Mouse (Mus musculus): ENCODE results near the gene Bbs5. TPM values are rescaled to one million over a fixed set of nuclear protein-coding genes. Genes with fewer than 3 reads are reported as not detected.
A peak's percentile ranks its signal among the peaks of the same experiment; 100 is the strongest.
"Not testable (repeated sequence)": the region's sequence is repeated elsewhere in the genome, so short reads cannot be mapped to it uniquely, and the experiment has no call there.

The Bbs5 gene
- polyA plus RNA-seq, 1 experiment, result not detected

DNA sequence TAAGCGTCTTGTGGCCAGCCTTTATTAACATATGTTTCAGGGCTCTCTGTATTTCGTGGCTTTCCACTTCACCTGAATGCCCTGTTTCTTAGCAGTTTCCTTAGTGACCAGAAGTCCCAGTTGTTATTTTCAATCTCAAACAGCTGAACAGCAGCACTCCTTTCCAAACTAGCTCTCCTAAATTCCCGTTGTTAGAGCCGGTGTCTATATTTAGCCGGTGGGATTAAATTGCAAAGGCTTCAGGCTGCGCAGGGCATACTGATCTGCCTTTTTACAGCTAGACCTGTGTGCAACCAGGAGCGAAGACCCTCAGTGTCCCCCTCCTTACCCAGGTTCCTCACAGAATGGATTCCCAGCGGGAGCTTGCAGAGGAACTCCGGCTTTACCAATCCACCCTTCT lies 22.9 kb downstream of the Bbs5 start, which contains the start of gene Klhl41:
TSS of gene Klhl41 (plus strand) at position 268 of the 400 bp plus-strand sequence.
- Histone ChIP-seq H3K4me1 (ENCODE audit: control insufficient read depth, insufficient read depth, insufficient read length, low read length) (no peaks in the 10 kb centered on the region), H3K27me3 (ENCODE audit: control insufficient read depth, insufficient read depth, low read length) (no peaks in the 10 kb centered on the region), H3K27ac (ENCODE audit: insufficient read depth, low read depth, low read length) (no peak within 1 kb of the TSS), H3K4me3 (ENCODE audit: low read depth, low read length) (no peak within 1 kb of the TSS), H3K36me3 (ENCODE audit: control insufficient read depth, insufficient read depth, low read length) (0 out of 2 replicates have a peak, but pooled peaks cover 1% of the 10 kb centered on the region)
- WGBS, result 86% methylated on average over 9 of the region's 9 CpGs
- TF ChIP-seq POLR2A (IDR thresholded peaks at IDR 0.05; ENCODE audit: low read depth, low read length), result no peak
- no peak for TF ChIP-seq CTCF (IDR thresholded peaks at IDR 0.05; ENCODE audit: extremely low read depth, insufficient read length, insufficient replicate concordance, low read depth, low read length)

DNA sequence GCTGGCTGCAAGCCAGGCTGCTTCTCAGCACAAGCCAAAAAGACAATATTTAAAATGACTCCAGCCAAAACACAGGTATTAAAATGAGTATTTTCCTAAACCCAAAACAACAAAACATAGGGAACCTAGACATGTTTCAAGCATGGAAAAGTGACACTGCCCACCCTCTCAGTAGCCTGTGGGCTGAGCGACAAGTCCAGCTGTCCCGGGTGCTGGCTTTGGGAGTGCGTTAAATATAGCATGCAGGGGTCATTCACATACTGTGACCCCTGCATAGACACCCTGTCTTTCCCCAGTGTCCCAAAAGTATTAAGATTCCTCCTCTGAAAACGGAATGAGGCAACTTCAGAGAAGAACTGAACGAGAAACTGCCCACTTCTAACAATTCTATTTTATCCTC lies 26.8 kb downstream of the Bbs5 start:
- WGBS, result 78% methylated on average over 5 of the region's 5 CpGs
- no peak for TF ChIP-seq POLR2A (IDR thresholded peaks at IDR 0.05; ENCODE audit: low read depth, low read length)
- TF ChIP-seq CTCF (IDR thresholded peaks at IDR 0.05; ENCODE audit: extremely low read depth, insufficient read length, insufficient replicate concordance, low read depth, low read length), result no peak
- Histone ChIP-seq H3K27me3 (ENCODE audit: control insufficient read depth, insufficient read depth, low read length) (no peaks in the 10 kb centered on the region; the same call in 1 of the 2 replicates), H3K4me3 (ENCODE audit: low read depth, low read length) (no peak overlapping the region), H3K36me3 (ENCODE audit: control insufficient read depth, insufficient read depth, low read length) (0 out of 2 replicates have a peak, but pooled peaks cover 1% of the 10 kb centered on the region), H3K4me1 (ENCODE audit: control insufficient read depth, insufficient read depth, insufficient read length, low read length) (no peaks in the 10 kb centered on the region), H3K27ac (ENCODE audit: insufficient read depth, low read depth, low read length) (no peak overlapping the region)

DNA sequence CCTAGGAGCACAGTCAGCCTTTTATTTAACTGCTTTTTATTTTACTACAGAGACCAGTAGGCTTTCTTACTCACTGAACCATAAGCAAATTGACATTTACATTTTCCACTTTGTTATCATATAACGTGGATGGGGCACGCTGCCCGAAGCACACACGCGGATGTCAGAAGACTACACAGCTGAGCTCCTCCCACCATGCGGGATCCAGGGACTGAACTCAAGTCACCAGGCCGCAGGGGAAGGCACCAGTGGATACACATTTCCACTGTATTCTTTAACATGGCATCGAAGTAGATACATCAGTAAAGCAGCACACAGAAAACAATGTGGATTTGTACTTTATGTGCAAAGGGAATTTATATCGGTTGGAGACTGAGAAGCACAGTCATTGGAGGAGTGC lies 28.3 kb downstream of the Bbs5 start:
- WGBS, result 89% methylated on average over 9 of the region's 9 CpGs
- H3K27ac ChIP-seq (ENCODE audit: insufficient read depth, low read depth, low read length), result no peak overlapping the region
- H3K4me1 ChIP-seq (ENCODE audit: control insufficient read depth, insufficient read depth, insufficient read length, low read length), result no peaks in the 10 kb centered on the region
- TF ChIP-seq CTCF (IDR thresholded peaks at IDR 0.05; ENCODE audit: extremely low read depth, insufficient read length, insufficient replicate concordance, low read depth, low read length) (no peak), POLR2A (IDR thresholded peaks at IDR 0.05; ENCODE audit: low read depth, low read length) (no peak)
- H3K27me3 ChIP-seq (ENCODE audit: control insufficient read depth, insufficient read depth, low read length), result no peaks in the 10 kb centered on the region; the same call in 1 of the 2 replicates
- H3K36me3 ChIP-seq (ENCODE audit: control insufficient read depth, insufficient read depth, low read length), result 0 out of 2 replicates have a peak, but pooled peaks cover 1% of the 10 kb centered on the region
- no peak overlapping the region for H3K4me3 ChIP-seq (ENCODE audit: low read depth, low read length)

DNA sequence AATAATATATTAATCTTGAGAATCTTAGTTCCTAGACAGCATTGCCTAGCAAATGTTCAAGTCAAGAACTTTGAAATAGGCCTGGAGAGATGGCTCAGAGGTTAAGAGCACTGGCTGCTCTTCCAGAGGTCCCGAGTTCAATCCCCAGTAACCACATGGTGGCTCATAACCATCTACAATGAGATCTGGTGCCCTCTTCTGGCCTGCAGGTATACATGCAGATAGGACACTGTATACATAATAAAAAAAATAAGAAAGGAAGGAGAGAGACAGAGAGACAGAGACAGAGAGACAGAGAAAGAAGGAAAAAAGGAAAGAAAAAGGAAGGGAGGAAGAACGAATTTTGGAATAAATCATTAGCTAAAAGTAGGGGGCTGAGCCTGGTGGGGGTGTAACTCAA lies 29.7 kb downstream of the Bbs5 start:
- no peak overlapping the region for H3K27ac ChIP-seq (ENCODE audit: insufficient read depth, low read depth, low read length)
- H3K4me3 ChIP-seq (ENCODE audit: low read depth, low read length), result no peak overlapping the region
- WGBS, result 33% methylated on average over 2 of the region's 2 CpGs
- H3K36me3 ChIP-seq (ENCODE audit: control insufficient read depth, insufficient read depth, low read length), result no peaks in the 10 kb centered on the region
- H3K27me3 ChIP-seq (ENCODE audit: control insufficient read depth, insufficient read depth, low read length), result no peaks in the 10 kb centered on the region; the same call in 1 of the 2 replicates
- peak; percentile 18; the same call in 1 of the 2 replicates for TF ChIP-seq CTCF (IDR thresholded peaks at IDR 0.05; ENCODE audit: extremely low read depth, insufficient read length, insufficient replicate concordance, low read depth, low read length)
- no peak for TF ChIP-seq POLR2A (IDR thresholded peaks at IDR 0.05; ENCODE audit: low read depth, low read length)
- H3K4me1 ChIP-seq (ENCODE audit: control insufficient read depth, insufficient read depth, insufficient read length, low read length), result no peaks in the 10 kb centered on the region

DNA sequence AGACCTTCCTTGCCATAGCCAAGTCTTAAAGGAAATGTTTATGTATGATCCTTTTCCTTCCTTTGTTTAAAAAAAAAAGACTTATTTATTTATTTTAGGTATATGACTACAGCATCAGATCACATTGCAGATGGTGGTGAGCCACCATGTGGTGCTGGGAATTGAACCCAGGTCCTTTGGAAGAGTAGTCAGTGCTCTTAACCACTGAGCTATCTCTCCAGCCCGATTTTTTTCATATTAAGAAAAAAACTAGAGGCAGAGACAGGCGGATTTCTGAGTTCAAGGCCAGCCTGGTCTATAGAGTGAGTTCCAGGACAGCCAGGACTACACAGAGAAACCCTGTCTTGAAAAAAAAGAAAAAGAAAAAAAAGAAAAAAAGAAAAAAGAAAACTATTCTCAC lies 30.2 kb downstream of the Bbs5 start:
- 83% methylated on average over 2 of the region's 2 CpGs for WGBS
- not testable (repeated sequence) for H3K4me3 ChIP-seq (ENCODE audit: low read depth, low read length)

DNA sequence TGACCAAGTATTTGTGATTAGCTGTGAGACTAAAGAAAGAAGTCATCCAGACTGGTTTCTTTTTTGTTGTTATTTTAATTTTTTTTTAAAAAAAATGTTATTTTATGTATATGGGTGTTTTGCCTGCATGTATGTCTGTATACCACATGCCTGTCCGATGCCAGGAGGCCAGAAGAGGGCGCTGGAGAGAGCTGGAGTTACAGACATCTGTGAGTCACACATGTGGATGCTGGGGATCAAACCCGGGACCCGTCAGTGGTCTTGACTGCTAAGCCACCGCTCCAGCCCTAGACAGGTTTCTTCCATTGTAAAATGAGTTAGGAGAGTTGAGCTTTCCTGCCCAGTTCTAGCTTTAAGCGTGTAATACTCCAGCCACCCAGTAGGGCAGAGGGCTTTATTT lies 33.0 kb downstream of the Bbs5 start:
- H3K36me3 ChIP-seq (ENCODE audit: control insufficient read depth, insufficient read depth, low read length), result no peaks in the 10 kb centered on the region
- WGBS, result 70% methylated on average over 6 of the region's 6 CpGs

More for the DNA sequence above, 30.2 kb downstream of the Bbs5 start:
- not testable (repeated sequence) for H3K27ac ChIP-seq (ENCODE audit: insufficient read depth, low read depth, low read length); H3K4me1 ChIP-seq (ENCODE audit: control insufficient read depth, insufficient read depth, insufficient read length, low read length); H3K27me3 ChIP-seq (ENCODE audit: control insufficient read depth, insufficient read depth, low read length); H3K36me3 ChIP-seq (ENCODE audit: control insufficient read depth, insufficient read depth, low read length)

DNA sequence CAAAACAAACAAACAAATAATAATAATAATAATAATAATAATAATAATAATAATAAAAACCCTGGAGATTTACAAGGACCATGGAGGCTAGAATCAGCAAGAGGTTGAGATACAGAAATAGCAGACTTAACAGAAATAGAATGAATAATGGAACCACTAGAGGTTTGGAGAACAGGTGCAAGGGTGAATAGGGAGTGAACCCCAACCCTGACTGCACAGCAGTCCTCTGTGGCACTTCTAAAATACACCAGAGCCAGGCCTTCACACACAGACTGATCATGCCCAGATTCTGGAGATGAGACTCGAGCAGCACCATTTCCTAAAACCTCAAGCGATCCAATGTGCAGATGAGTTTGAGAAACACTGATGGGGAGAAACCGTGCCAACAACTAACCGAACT lies 35.0 kb downstream of the Bbs5 start:
- no peaks in the 10 kb centered on the region for H3K4me1 ChIP-seq (ENCODE audit: control insufficient read depth, insufficient read depth, insufficient read length, low read length)
- no peak overlapping the region for H3K27ac ChIP-seq (ENCODE audit: insufficient read depth, low read depth, low read length)
- H3K27me3 ChIP-seq (ENCODE audit: control insufficient read depth, insufficient read depth, low read length), result no peaks in the 10 kb centered on the region; the same call in 1 of the 2 replicates
- 89% methylated on average over 4 of the region's 4 CpGs for WGBS
- peaks cover under 1% of the 10 kb centered on the region; the same call in 1 of the 2 replicates for H3K36me3 ChIP-seq (ENCODE audit: control insufficient read depth, insufficient read depth, low read length)
- H3K4me3 ChIP-seq (ENCODE audit: low read depth, low read length), result no peak overlapping the region
- TF ChIP-seq POLR2A (IDR thresholded peaks at IDR 0.05; ENCODE audit: low read depth, low read length), result no peak
- TF ChIP-seq CTCF (IDR thresholded peaks at IDR 0.05; ENCODE audit: extremely low read depth, insufficient read length, insufficient replicate concordance, low read depth, low read length), result no peak

More for the DNA sequence above, 33.0 kb downstream of the Bbs5 start:
- no peak overlapping the region for H3K27ac ChIP-seq (ENCODE audit: insufficient read depth, low read depth, low read length)
- H3K27me3 ChIP-seq (ENCODE audit: control insufficient read depth, insufficient read depth, low read length), result no peaks in the 10 kb centered on the region; the same call in 1 of the 2 replicates
- TF ChIP-seq POLR2A (IDR thresholded peaks at IDR 0.05; ENCODE audit: low read depth, low read length) (no peak), CTCF (IDR thresholded peaks at IDR 0.05; ENCODE audit: extremely low read depth, insufficient read length, insufficient replicate concordance, low read depth, low read length) (peak; percentile 29; the same call in 1 of the 2 replicates)
- no peak overlapping the region for H3K4me3 ChIP-seq (ENCODE audit: low read depth, low read length)
- no peaks in the 10 kb centered on the region for H3K4me1 ChIP-seq (ENCODE audit: control insufficient read depth, insufficient read depth, insufficient read length, low read length)
